In genomic region chr2:69722273-69722649, GRCm38 (mm10) we compare ENCODE assay signal across 7 mouse cellular contexts. TPM values are rescaled to one million over a fixed set of nuclear protein-coding genes. Genes with fewer than 3 reads are reported as not detected.
DNase-seq lines count a peak whose midpoint lies in the region; ATAC-seq and TF ChIP-seq lines count a peak whose summit lies in the region.

Gene Ppig, plus strand, starts transcription at chr2:69722545.

- peak within 1 kb of the TSS; percentile 34; the same call in 1 of the 2 replicates for H3K27ac ChIP-seq in thymus, adult 2 months (ENCODE audit: control insufficient read depth, insufficient read depth, low read length)
- H3K27ac ChIP-seq in embryonic facial prominence, embryonic 15.5 days (replicated peaks) = peak within 1 kb of the TSS; percentile 94
- peak within 1 kb of the TSS; percentile 92 for H3K27ac ChIP-seq in limb, embryonic 12.5 days
- H3K27ac ChIP-seq in olfactory bulb, adult 2 months (ENCODE audit: insufficient read depth, low read depth, low read length) = peak within 1 kb of the TSS; percentile 95

- TF ChIP-seq POLR2A in thymus, adult 2 months (IDR thresholded peaks at IDR 0.05; ENCODE audit: control insufficient read depth, extremely low read depth, insufficient read depth, low read length, poor library complexity) = no peak
- no peak for TF ChIP-seq POLR2A in olfactory bulb, adult 2 months (IDR thresholded peaks at IDR 0.05; ENCODE audit: insufficient read depth, low read depth, low read length)

- WGBS in thymus, adult 2 months = 5% methylated on average over 12 of the region's 12 CpGs
- WGBS in embryonic facial prominence, embryonic 15.5 days = 3% methylated on average over 12 of the region's 12 CpGs
- WGBS in limb, embryonic 12.5 days = 7% methylated on average over 12 of the region's 12 CpGs
- WGBS in olfactory bulb, adult 2 months = 3% methylated on average over 12 of the region's 12 CpGs

- H3K9me3 ChIP-seq in embryonic facial prominence, embryonic 15.5 days (replicated peaks) = no peaks in the 10 kb centered on the region
- no peaks in the 10 kb centered on the region for H3K9me3 ChIP-seq in limb, embryonic 12.5 days

- no peak for TF ChIP-seq CTCF in thymus, adult 2 months (IDR thresholded peaks at IDR 0.05; ENCODE audit: borderline replicate concordance, control insufficient read depth, extremely low read depth, insufficient read depth, low read length, poor library complexity)
- no peak for TF ChIP-seq CTCF in olfactory bulb, adult 2 months (IDR thresholded peaks at IDR 0.05; ENCODE audit: insufficient read depth, low read depth, low read length)

- H3K9ac ChIP-seq in embryonic facial prominence, embryonic 15.5 days = peak within 1 kb of the TSS; percentile 86
- H3K9ac ChIP-seq in limb, embryonic 12.5 days (replicated peaks) = peak within 1 kb of the TSS; percentile 93

- intact Hi-C loops in heart, postnatal 10 days (cut with DNase I) = loop anchor here (5.0 kb wide), 1 partner anchor 165 kb away; the partner anchor contains the start of gene Mettl5

- no peaks in the 10 kb centered on the region for H3K27me3 ChIP-seq in thymus, adult 2 months (ENCODE audit: control insufficient read depth, insufficient read depth, low read length)
- no peaks in the 10 kb centered on the region for H3K27me3 ChIP-seq in embryonic facial prominence, embryonic 15.5 days
- no peaks in the 10 kb centered on the region for H3K27me3 ChIP-seq in limb, embryonic 12.5 days

- DNase-seq in thymus, adult 2 months = no peak
- no peak for DNase-seq in thymus, postnatal 10 days (ENCODE audit: low spot score in 2 of 2)
- DNase-seq in heart, postnatal 10 days = no peak
- no peak for DNase-seq in right cerebral cortex, postnatal 14 days

- no peak for ATAC-seq in embryonic facial prominence, embryonic 15.5 days (ENCODE audit: insufficient number of reproducible peaks, low FRiP score, low TSS enrichment, low read depth)
- ATAC-seq in limb, embryonic 12.5 days (ENCODE audit: insufficient number of reproducible peaks, insufficient read depth, low FRiP score, low TSS enrichment, low read depth) = peak; percentile 52; the same call in 1 of the 2 replicates

- H3K36me3 ChIP-seq in thymus, adult 2 months (ENCODE audit: control insufficient read depth, insufficient read depth, low read length) = no peaks in the 10 kb centered on the region
- no peaks in the 10 kb centered on the region for H3K36me3 ChIP-seq in embryonic facial prominence, embryonic 15.5 days
- no peaks in the 10 kb centered on the region for H3K36me3 ChIP-seq in limb, embryonic 12.5 days

- H3K4me1 ChIP-seq in thymus, adult 2 months (replicated peaks; ENCODE audit: control insufficient read depth, insufficient read depth, low read length) = no peaks in the 10 kb centered on the region; the same call in 1 of the 2 replicates
- peaks cover 7% of the 10 kb centered on the region; the same call in 1 of the 2 replicates for H3K4me1 ChIP-seq in embryonic facial prominence, embryonic 15.5 days
- H3K4me1 ChIP-seq in limb, embryonic 12.5 days (replicated peaks) = peaks cover 11% of the 10 kb centered on the region
- no peaks in the 10 kb centered on the region for H3K4me1 ChIP-seq in olfactory bulb, adult 2 months (ENCODE audit: control insufficient read depth, insufficient read depth, low read length)

- peak within 1 kb of the TSS; percentile 64 for H3K4me2 ChIP-seq in embryonic facial prominence, embryonic 15.5 days (replicated peaks)
- H3K4me2 ChIP-seq in limb, embryonic 12.5 days = peak within 1 kb of the TSS; percentile 73

- peak within 1 kb of the TSS; percentile 93 for H3K4me3 ChIP-seq in thymus, adult 2 months (ENCODE audit: control insufficient read depth, insufficient read depth, low read length)
- peak within 1 kb of the TSS; percentile 98 for H3K4me3 ChIP-seq in embryonic facial prominence, embryonic 15.5 days (replicated peaks)
- H3K4me3 ChIP-seq in limb, embryonic 12.5 days (replicated peaks) = peak within 1 kb of the TSS; percentile 95
- H3K4me3 ChIP-seq in olfactory bulb, adult 2 months (ENCODE audit: insufficient read depth, low read depth, low read length) = peak within 1 kb of the TSS; percentile 75

RNA-seq across cellular contexts. Expression of gene Ppig, which starts in this region (rescaled TPM):
- polyA plus RNA-seq in thymus, adult 2 months (2012; rRNA removed) = 2.2 and 2.7 TPM in 2 replicates
- 144 and 145 TPM in 2 replicates for polyA plus RNA-seq in embryonic facial prominence, embryonic 15.5 days (2015; fragmentation: Nextera tagmentation; extraction: Ambion mirVana)
- 10 to 100 TPM; 47.7 to 51.8 TPM for total RNA-seq in heart, postnatal 10 days (2021)
- 168 and 176 TPM in 2 replicates for polyA plus RNA-seq in limb, embryonic 12.5 days (2016; fragmentation: Nextera tagmentation; extraction: Ambion mirVana)
- polyA plus RNA-seq in olfactory bulb, adult 2 months (2012; ENCODE audit: insufficient read depth, insufficient read length, low replicate concordance, missing spikeins) = 155 TPM in 1 of 2 replicates, not detected in the other

Comparison
In these comparisons a context has a peak if more than half of its experiments do, and no peak if none do; other contexts are left out.
1. H3K27ac ChIP-seq: peak in every context shown above with its lines; median percentile 95 in olfactory bulb, adult 2 months; 94 in embryonic facial prominence, embryonic 15.5 days; 92 in limb, embryonic 12.5 days; 34 in thymus, adult 2 months.